ENCODE assay signal across 7 mouse cellular contexts in the genomic region with DNA sequence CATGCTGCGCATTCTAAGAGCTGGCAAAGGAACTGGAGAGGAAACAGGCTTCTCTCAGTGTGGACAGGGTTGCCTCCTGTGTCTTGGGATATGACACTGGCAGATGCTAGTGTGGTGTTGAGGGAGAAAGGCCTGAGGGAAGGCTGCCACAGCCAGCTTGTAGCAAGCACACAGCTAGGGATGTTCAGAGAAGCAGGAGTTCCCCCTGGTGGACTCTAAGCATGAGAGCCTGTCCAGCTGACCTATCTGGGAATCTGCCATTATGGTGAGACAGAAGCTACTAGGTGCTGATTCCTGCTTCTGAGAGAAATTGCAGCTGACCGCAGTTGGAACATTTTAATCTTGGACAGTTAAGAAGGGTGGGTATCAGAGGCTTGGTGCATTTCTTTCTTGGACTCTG. TPM values are rescaled to one million over a fixed set of nuclear protein-coding genes. Genes with fewer than 3 reads are reported as not detected.
DNase-seq lines count a peak whose midpoint lies in the region; ATAC-seq and TF ChIP-seq lines count a peak whose summit lies in the region.

No protein-coding gene starts in this region.

- WGBS in limb, embryonic 14.5 days = 97% methylated on average over 2 of the region's 2 CpGs
- 95% methylated on average over 2 of the region's 2 CpGs for WGBS in limb, embryonic 10.5 days
- WGBS in heart, embryonic 12.5 days = 77% methylated on average over 2 of the region's 2 CpGs
- 96% methylated on average over 2 of the region's 2 CpGs for WGBS in neural tube, embryonic 14.5 days

- H3K36me3 ChIP-seq in limb, embryonic 14.5 days (ENCODE audit: control insufficient read depth, insufficient read depth, low read length) = peaks cover 72% of the 10 kb centered on the region
- peaks cover 87% of the 10 kb centered on the region for H3K36me3 ChIP-seq in limb, embryonic 10.5 days
- peaks cover 78% of the 10 kb centered on the region for H3K36me3 ChIP-seq in heart, embryonic 12.5 days
- peaks cover 49% of the 10 kb centered on the region for H3K36me3 ChIP-seq in neural tube, embryonic 14.5 days (ENCODE audit: control insufficient read depth, insufficient read depth, low read length)

- peak; percentile 10 for DNase-seq in limb, embryonic 14.5 days (ENCODE audit: low spot score)
- DNase-seq in limb, embryonic 10.5 days (ENCODE audit: low spot score) = no peak
- peak; percentile 40 for DNase-seq in cerebellum, adult 8-10 months
- no peak for DNase-seq in yolk sac, embryonic 10.5 days (ENCODE audit: low spot score)
- no peak for DNase-seq in right cerebral cortex, postnatal 4 days

- no peak overlapping the region for H3K4me3 ChIP-seq in limb, embryonic 14.5 days (replicated peaks; ENCODE audit: low read length)
- no peak overlapping the region for H3K4me3 ChIP-seq in limb, embryonic 10.5 days
- no peak overlapping the region for H3K4me3 ChIP-seq in heart, embryonic 12.5 days
- H3K4me3 ChIP-seq in neural tube, embryonic 14.5 days (ENCODE audit: low read depth, low read length) = no peak overlapping the region

- H3K4me2 ChIP-seq in limb, embryonic 14.5 days (replicated peaks; ENCODE audit: low read depth, low read length, severe bottlenecking) = no peak overlapping the region
- H3K4me2 ChIP-seq in heart, embryonic 12.5 days = no peak overlapping the region
- H3K4me2 ChIP-seq in neural tube, embryonic 14.5 days (ENCODE audit: low read depth, low read length) = no peak overlapping the region

- H3K9ac ChIP-seq in limb, embryonic 14.5 days (ENCODE audit: low read depth, low read length, severe bottlenecking) = no peak overlapping the region
- H3K9ac ChIP-seq in heart, embryonic 12.5 days = no peak overlapping the region
- H3K9ac ChIP-seq in neural tube, embryonic 14.5 days (replicated peaks; ENCODE audit: low read depth, low read length) = no peak overlapping the region

- no peak for ATAC-seq in limb, embryonic 14.5 days (ENCODE audit: low FRiP score, low read depth)
- ATAC-seq in heart, embryonic 12.5 days (ENCODE audit: insufficient number of reproducible peaks, low FRiP score) = 0 out of 2 replicates have a peak, but pooled peaks have one; percentile 26
- ATAC-seq in neural tube, embryonic 14.5 days (ENCODE audit: low read depth) = no peak

- H3K4me1 ChIP-seq in limb, embryonic 14.5 days (ENCODE audit: control insufficient read depth, insufficient read depth, low read length) = no peaks in the 10 kb centered on the region
- peaks cover 16% of the 10 kb centered on the region for H3K4me1 ChIP-seq in limb, embryonic 10.5 days
- H3K4me1 ChIP-seq in heart, embryonic 12.5 days (replicated peaks) = peaks cover 53% of the 10 kb centered on the region
- peaks cover 20% of the 10 kb centered on the region; the same call in 1 of the 2 replicates for H3K4me1 ChIP-seq in neural tube, embryonic 14.5 days (ENCODE audit: control insufficient read depth, insufficient read depth, low read length)

- H3K27me3 ChIP-seq in limb, embryonic 14.5 days (ENCODE audit: control insufficient read depth, insufficient read depth, low read length) = no peaks in the 10 kb centered on the region
- H3K27me3 ChIP-seq in limb, embryonic 10.5 days (ENCODE audit: low read depth, poor library complexity, severe bottlenecking) = no peaks in the 10 kb centered on the region
- no peaks in the 10 kb centered on the region for H3K27me3 ChIP-seq in heart, embryonic 12.5 days (replicated peaks)
- no peaks in the 10 kb centered on the region for H3K27me3 ChIP-seq in neural tube, embryonic 14.5 days (ENCODE audit: control insufficient read depth, insufficient read depth, low read length)

- H3K27ac ChIP-seq in limb, embryonic 14.5 days (replicated peaks; ENCODE audit: low read depth, low read length) = no peak overlapping the region
- H3K27ac ChIP-seq in limb, embryonic 10.5 days = no peak overlapping the region
- no peak overlapping the region for H3K27ac ChIP-seq in heart, embryonic 12.5 days (ENCODE audit: poor library complexity, severe bottlenecking)
- 0 out of 2 replicates have a peak overlapping the region, but pooled peaks have one; percentile 28 for H3K27ac ChIP-seq in neural tube, embryonic 14.5 days (ENCODE audit: low read depth, low read length)

- no peak for TF ChIP-seq POLR2A in limb, embryonic 14.5 days (IDR thresholded peaks at IDR 0.05; ENCODE audit: borderline replicate concordance, extremely low read depth, insufficient read depth, insufficient read length)

- no peaks in the 10 kb centered on the region for H3K9me3 ChIP-seq in limb, embryonic 14.5 days (ENCODE audit: control insufficient read depth, low read length)
- no peaks in the 10 kb centered on the region for H3K9me3 ChIP-seq in limb, embryonic 10.5 days (replicated peaks)
- no peaks in the 10 kb centered on the region for H3K9me3 ChIP-seq in heart, embryonic 12.5 days (replicated peaks)
- no peaks in the 10 kb centered on the region for H3K9me3 ChIP-seq in neural tube, embryonic 14.5 days (ENCODE audit: control insufficient read depth, low read length)

RNA-seq across cellular contexts. Expression of gene Btbd16, which starts 19.1 kb away (rescaled TPM):
- 0.05 TPM in 1 of 2 replicates, not detected in the other for polyA plus RNA-seq in limb, embryonic 14.5 days (2012; rRNA removed)
- polyA plus RNA-seq in limb, embryonic 14.5 days (2014; fragmentation: Nextera tagmentation; extraction: Ambion mirVana) = not detected in 2 replicates
- not detected in 2 replicates for polyA plus RNA-seq in limb, embryonic 10.5 days (2016; fragmentation: Nextera tagmentation; extraction: Ambion mirVana)
- polyA plus RNA-seq in heart, embryonic 12.5 days (2016; fragmentation: Nextera tagmentation; extraction: Ambion mirVana) = 0.15 and 0.18 TPM in 2 replicates
- 0.18 TPM in 1 of 2 replicates, not detected in the other for polyA plus RNA-seq in neural tube, embryonic 14.5 days (2014; fragmentation: Nextera tagmentation; extraction: Ambion mirVana)

Comparison
In these comparisons a context has a peak if more than half of its experiments do, and no peak if none do; other contexts are left out.
1. DNase-seq: peak in limb, embryonic 14.5 days (single experiment) and cerebellum, adult 8-10 months (single experiment); none in limb, embryonic 10.5 days (single experiment), yolk sac, embryonic 10.5 days (single experiment) and right cerebral cortex, postnatal 4 days (single experiment).